Mouse (Mus musculus) Muller cell, postnatal 12 days (primary cell): ENCODE results near the gene Tldc1.

Experiments used
- DNase-seq: peaks from one replicate; pipeline ENCODE4 v3.0.0-alpha.2; 2015; ENCODE audit errors: inconsistent ontology term

Gene Tldc1

DNA sequence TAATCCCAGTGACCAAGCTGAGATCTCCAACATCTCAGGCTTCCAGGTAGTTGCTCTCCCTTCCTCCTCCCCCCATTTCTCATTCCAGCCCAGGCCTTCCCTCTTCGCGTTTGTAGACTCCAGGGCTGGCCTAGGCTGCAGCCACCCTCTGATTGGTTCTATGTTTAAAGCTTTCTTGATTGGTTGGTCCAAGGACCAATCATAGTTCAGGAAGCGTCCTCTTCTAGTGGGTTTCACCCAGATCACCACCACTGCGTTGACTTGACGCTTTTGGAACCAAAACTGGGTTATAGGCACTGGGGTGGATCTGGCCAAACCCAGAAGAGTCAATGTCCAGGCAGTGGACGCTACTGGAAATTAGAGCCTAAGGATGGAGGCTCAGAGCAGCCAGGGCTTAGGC lies 55.9 kb downstream of the Tldc1 start:
- DNase-seq, result no peak

GRCm38 (mm10) chr8:119719011-119719501 lies 59.2 kb downstream of the Tldc1 start:
- DNase-seq, result no peak

DNA sequence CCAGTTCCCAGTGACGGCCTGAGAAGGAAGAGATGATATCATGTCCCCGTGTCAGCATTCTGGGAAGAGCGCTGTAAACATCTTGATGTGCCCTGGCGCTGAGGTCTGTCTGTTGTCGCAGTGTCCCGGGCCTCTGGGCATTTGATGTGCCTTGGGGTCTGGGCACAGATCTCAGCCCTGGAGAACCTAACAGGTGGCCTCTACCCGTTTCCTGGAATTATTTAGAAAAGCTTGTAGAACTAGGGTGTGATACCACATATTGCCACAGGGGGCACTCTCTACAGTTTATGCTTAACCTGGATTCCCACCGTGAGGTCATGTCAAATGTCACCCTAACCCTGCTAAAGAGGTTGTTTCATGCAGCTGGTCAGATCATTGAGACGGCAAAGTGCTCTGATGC lies 60.5 kb downstream of the Tldc1 start:
- no peak for DNase-seq

DNA sequence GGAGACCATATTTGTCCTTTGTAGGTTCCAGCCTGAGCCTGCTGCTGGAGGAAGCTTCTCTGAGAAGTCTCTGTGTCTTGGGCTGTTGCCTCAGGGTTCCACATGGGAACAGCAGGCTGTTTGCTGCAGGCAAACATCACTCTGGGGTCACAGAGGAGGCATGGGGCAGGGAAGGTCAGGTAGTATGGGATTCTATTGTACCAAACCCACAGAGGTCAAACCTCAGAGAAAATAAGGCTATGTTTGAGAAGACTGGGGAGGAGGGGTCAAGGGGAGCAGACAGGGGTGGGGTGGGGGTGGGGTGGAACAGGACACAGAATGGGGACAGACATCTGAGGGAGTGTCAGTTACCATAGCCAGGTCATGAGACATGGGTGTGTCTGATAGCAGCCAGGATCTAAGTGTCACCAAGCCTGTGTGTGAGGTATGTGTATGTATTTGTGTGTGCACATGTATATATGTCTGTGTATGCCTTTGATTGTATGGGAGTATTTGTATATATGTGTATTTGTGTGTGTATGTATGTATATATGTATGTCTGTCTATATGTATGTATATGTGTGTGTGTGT lies 61.4 kb downstream of the Tldc1 start:
- DNase-seq, result no peak

GRCm38 (mm10) chr8:119715221-119715620 lies 63.0 kb downstream of the Tldc1 start:
- no peak for DNase-seq

DNA sequence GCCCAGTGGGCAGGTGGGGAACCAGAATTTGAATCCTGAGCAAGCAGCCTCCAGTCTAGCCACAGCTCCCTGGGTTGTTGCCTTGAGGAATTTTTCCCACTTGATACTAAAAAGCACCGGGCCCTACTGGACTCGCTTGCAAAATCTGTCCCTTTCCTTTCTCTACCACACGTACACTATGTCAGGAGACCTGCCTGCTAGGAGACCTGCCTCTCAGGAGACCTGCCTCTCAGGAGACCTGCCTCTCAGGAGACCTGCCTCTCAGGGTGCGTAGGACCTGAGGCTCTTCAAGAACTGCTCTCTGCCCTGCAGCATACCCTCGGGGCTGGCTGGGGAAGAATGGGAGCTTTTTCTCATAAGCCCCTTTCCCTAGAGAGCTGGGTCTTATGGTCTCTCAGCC lies 64.8 kb downstream of the Tldc1 start:
- DNase-seq, result no peak

- DNase-seq, result no peak
Measured at GRCm38 (mm10) chr8:119712226-119712625, 66.0 kb downstream of the Tldc1 start.
